Mouse (Mus musculus): Measurements from ENCODE around the gene Glis2. TPM values are rescaled to one million over a fixed set of nuclear protein-coding genes. Genes with fewer than 3 reads are reported as not detected.

Glis2 gene
- polyA plus RNA-seq, 1 experiment from 2014 or later: 28.4 TPM

DNA sequence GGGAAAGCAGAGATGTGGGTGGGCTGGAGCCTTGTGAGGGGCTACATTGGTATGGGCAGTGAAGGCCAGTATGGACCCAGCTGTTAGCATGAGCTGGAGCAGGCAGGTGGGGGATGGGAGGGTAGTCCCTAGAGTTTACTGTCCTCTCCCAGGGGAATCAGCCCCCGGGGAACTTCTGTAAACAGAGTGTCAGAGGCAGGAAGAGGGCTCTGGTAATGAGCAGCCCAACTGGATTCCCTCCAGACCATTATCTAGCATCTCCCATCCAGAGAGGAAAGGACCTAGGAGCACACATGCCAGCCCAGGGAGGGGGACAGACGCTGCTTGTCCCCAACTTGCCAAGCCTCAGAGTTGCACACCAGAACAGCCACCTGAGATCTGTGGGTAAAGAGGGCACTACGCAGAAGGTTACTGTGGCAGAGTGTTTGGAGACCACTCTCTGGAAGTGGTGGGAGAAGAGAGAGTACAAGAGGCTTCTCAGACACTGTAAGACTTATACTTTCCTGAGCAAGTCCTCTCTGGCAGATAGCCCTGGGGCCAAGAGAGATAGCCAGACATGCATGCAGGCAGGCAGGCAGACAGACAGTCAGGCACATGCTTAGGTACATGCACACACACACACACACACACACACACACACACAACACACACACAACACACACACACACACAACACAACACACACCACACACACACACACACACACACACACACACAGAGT, 46.8 kb downstream of the Glis2 start:
- peaks cover 59% of the 10 kb centered on the region for H3K4me1 ChIP-seq (replicated peaks)
- H3K36me3 ChIP-seq: peaks cover 32% of the 10 kb centered on the region
- H3K27me3 ChIP-seq: no peaks in the 10 kb centered on the region
- H3K4me3 ChIP-seq (replicated peaks): peak overlapping the region; percentile 64
- peak overlapping the region; percentile 88 for H3K4me2 ChIP-seq
- H3K9me3 ChIP-seq: no peaks in the 10 kb centered on the region
- peak overlapping the region; percentile 75 for H3K9ac ChIP-seq (replicated peaks)
- peak overlapping the region; percentile 89 for H3K27ac ChIP-seq
- 26% methylated on average over 3 of the region's 3 CpGs for WGBS
- no peak for ATAC-seq (ENCODE audit: insufficient number of reproducible peaks, insufficient read depth, low FRiP score, low TSS enrichment, low read depth)

DNA sequence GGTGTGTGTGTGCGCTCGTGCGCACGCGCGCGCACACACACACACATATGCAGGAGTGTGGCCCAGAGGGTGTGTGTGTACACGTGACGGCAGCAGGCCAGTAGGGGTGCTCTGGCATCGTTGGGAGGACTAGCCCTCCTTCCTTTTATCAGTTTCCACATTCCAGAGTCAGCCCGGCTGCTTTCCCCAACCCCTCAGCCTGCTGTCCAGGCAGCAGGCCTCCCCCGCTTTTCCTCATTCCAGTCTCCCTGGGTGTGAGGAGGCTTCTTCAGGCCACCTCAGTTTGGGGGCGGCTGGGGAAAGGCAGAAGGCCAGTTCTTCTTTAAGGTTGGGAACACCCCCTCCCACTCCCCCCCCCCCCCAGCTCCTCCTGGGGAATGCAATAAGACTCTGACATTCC, 47.7 kb downstream of the Glis2 start:
- Histone ChIP-seq H3K27ac (peak overlapping the region; percentile 89), H3K4me1 (replicated peaks) (peaks cover 68% of the 10 kb centered on the region), H3K27me3 (no peaks in the 10 kb centered on the region), H3K9ac (replicated peaks) (peak overlapping the region; percentile 75), H3K4me3 (replicated peaks) (peak overlapping the region; percentile 64), H3K36me3 (peaks cover 41% of the 10 kb centered on the region), H3K4me2 (peak overlapping the region; percentile 88), H3K9me3 (no peaks in the 10 kb centered on the region)
- 0 out of 2 replicates have a peak, but pooled peaks have one; percentile 12 for ATAC-seq (ENCODE audit: insufficient number of reproducible peaks, insufficient read depth, low FRiP score, low TSS enrichment, low read depth)
- WGBS: 29% methylated on average over 13 of the region's 13 CpGs

DNA sequence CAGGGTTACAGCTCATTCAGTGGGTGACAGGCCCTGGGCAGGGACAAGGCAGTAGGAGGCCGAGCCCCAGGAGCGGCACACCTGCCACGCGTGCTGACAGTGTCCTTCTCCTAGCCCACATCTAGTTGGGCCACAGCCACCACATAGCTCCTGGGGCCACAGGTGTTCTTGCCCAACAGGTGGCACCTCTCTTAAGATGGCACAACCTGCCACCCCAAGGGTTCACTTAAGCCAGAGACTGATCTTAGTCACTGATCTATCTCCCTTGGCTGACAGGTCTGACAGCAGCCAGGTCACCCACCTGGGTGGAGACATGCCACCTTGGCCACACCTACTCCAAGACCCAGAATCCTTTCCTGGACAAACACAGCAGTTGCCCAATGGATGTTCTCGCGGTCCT, 48.4 kb downstream of the Glis2 start:
- 87% methylated on average over 6 of the region's 6 CpGs for WGBS
- Histone ChIP-seq H3K9me3 (no peaks in the 10 kb centered on the region), H3K36me3 (peaks cover 48% of the 10 kb centered on the region), H3K27ac (peak overlapping the region; percentile 89), H3K4me1 (replicated peaks) (peaks cover 76% of the 10 kb centered on the region), H3K4me2 (peak overlapping the region; percentile 88), H3K4me3 (replicated peaks) (peak overlapping the region; percentile 64), H3K27me3 (no peaks in the 10 kb centered on the region), H3K9ac (replicated peaks) (no peak overlapping the region)
- no peak for ATAC-seq (ENCODE audit: insufficient number of reproducible peaks, insufficient read depth, low FRiP score, low TSS enrichment, low read depth)

DNA sequence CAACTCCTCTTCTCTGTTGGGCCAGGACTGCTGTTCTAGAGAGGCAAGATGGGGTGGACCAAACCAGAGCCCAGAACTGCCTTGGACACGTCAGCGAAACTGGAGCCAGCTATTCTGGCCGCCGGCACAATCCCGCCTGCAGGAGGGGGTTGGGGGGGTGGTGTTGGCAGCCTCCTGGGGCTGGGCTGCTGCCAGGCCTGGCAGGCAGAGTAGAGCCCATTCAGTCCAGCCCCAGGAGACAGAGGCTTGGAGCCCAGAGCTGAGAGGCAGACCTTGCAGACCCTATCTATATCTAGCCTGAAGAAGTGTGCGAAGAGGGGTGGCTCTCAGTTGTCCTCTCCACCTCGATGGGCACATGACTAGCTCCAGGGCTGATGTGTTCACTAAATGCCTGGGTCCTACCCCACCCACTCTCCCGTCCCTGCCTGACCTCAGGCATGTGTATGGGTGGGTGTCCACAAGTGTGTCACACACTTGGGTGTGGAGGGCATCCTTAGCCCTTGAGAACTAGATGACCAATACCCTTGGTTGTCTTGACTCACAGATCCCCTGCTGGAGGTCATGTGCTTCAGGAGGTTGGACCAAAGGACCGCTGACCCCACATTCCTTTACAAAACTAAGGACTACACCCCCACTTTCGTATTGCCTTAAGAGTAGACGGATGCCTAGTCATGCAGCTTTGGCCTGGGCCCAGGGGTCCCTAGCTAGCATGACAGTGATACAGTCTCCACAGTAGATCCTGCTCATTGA, 49.3 kb downstream of the Glis2 start:
- no peaks in the 10 kb centered on the region for H3K27me3 ChIP-seq
- peak overlapping the region; percentile 2; the same call in 1 of the 2 replicates for H3K4me3 ChIP-seq (replicated peaks)
- H3K4me1 ChIP-seq (replicated peaks): peaks cover 84% of the 10 kb centered on the region
- WGBS: 68% methylated on average over 11 of the region's 11 CpGs
- H3K4me2 ChIP-seq: peak overlapping the region; percentile 88
- H3K36me3 ChIP-seq: peaks cover 57% of the 10 kb centered on the region
- no peak for ATAC-seq (ENCODE audit: insufficient number of reproducible peaks, insufficient read depth, low FRiP score, low TSS enrichment, low read depth)
- H3K27ac ChIP-seq: peak overlapping the region; percentile 89
- H3K9me3 ChIP-seq: no peaks in the 10 kb centered on the region
- 0 out of 2 replicates have a peak overlapping the region, but pooled peaks have one; percentile 8 for H3K9ac ChIP-seq (replicated peaks)

DNA sequence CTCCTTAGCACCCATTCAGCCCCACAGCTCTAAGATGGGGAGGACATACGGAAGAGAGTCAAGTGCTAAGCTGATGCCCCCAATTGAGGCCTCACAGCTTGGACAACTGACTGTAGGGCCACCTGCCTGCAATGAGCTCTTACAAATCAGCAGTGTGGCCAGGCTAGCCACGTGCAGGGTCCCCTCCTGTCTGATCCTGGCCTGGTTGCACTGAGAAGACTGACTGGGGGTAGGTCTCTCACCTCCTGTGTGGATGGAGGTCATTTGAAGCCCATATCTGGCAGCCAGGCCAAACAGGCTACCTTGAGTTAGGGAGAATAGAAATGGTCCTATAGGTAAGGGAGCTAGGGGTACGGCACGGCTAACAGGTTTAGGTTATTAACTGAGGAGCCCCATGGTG, 51.4 kb downstream of the Glis2 start:
- no peak overlapping the region for H3K4me3 ChIP-seq (replicated peaks)
- ATAC-seq (ENCODE audit: insufficient number of reproducible peaks, insufficient read depth, low FRiP score, low TSS enrichment, low read depth): no peak
- 79% methylated on average over 4 of the region's 4 CpGs for WGBS
- no peak overlapping the region for H3K9ac ChIP-seq (replicated peaks)
- H3K27ac ChIP-seq: peak overlapping the region; percentile 74; the same call in 1 of the 2 replicates
- peaks cover 99% of the 10 kb centered on the region for H3K4me1 ChIP-seq (replicated peaks)
- H3K4me2 ChIP-seq: no peak overlapping the region
- no peaks in the 10 kb centered on the region for H3K9me3 ChIP-seq
- H3K36me3 ChIP-seq: peaks cover 77% of the 10 kb centered on the region
- no peaks in the 10 kb centered on the region for H3K27me3 ChIP-seq

DNA sequence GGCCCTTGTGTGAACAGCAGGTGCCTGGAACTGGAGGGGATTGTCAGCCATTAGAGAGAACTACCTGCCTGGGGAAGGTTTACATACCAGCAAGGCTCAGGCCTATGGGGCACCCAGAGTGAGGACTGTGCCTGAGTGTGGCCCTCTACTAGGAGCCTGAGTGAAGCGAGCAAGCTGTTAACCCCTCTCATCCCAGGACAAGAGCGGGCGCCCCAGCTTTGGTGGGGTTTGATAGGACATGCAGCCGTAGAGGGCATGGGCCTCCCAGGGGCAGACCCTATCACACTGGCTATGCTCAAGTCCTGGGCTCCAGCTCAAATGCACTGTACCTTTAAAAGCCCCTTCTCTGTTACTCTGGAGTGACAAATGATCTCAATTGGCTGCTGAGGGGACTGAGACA, 52.3 kb downstream of the Glis2 start:
- H3K27me3 ChIP-seq: no peaks in the 10 kb centered on the region
- H3K4me1 ChIP-seq (replicated peaks): peaks cover 99% of the 10 kb centered on the region
- peaks cover 80% of the 10 kb centered on the region for H3K36me3 ChIP-seq
- 66% methylated on average over 4 of the region's 4 CpGs for WGBS
- peak overlapping the region; percentile 74 for H3K27ac ChIP-seq
- no peaks in the 10 kb centered on the region for H3K9me3 ChIP-seq
- H3K9ac ChIP-seq (replicated peaks): no peak overlapping the region
- H3K4me3 ChIP-seq (replicated peaks): no peak overlapping the region
- ATAC-seq (ENCODE audit: insufficient number of reproducible peaks, insufficient read depth, low FRiP score, low TSS enrichment, low read depth): no peak
- H3K4me2 ChIP-seq: peak overlapping the region; percentile 6; the same call in 1 of the 2 replicates

DNA sequence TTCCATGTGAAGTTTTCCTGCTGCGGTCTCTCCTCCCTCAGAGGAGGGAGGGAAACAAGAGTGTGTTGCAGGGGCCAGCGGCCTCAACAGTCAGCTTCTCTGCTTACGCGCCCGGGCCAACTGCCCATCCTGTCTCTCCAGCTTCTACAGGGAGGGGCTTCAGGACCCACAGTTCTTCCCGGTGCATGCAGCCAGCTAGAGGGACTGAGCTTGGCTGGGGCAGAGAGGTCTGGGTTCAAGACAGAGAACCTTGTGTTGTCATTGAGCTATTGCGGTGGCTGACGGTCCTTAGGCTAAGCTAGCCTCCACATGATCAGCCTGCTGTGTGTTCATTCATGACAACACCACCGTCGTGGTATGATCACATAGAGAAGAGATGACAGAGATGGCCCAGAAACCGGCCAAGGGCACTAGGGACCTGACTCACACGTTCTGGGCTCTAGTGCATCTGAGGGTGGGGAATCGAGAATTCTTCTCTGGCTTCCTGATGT, 53.2 kb downstream of the Glis2 start:
- H3K27ac ChIP-seq: peak overlapping the region; percentile 74
- H3K4me1 ChIP-seq (replicated peaks): peaks cover 99% of the 10 kb centered on the region
- no peak for ATAC-seq (ENCODE audit: insufficient number of reproducible peaks, insufficient read depth, low FRiP score, low TSS enrichment, low read depth)
- H3K4me2 ChIP-seq: peak overlapping the region; percentile 6; the same call in 1 of the 2 replicates
- H3K9me3 ChIP-seq: no peaks in the 10 kb centered on the region
- H3K4me3 ChIP-seq (replicated peaks): no peak overlapping the region
- WGBS: 73% methylated on average over 13 of the region's 13 CpGs
- no peak overlapping the region for H3K9ac ChIP-seq (replicated peaks)
- H3K36me3 ChIP-seq: peaks cover 85% of the 10 kb centered on the region
- no peaks in the 10 kb centered on the region for H3K27me3 ChIP-seq

DNA sequence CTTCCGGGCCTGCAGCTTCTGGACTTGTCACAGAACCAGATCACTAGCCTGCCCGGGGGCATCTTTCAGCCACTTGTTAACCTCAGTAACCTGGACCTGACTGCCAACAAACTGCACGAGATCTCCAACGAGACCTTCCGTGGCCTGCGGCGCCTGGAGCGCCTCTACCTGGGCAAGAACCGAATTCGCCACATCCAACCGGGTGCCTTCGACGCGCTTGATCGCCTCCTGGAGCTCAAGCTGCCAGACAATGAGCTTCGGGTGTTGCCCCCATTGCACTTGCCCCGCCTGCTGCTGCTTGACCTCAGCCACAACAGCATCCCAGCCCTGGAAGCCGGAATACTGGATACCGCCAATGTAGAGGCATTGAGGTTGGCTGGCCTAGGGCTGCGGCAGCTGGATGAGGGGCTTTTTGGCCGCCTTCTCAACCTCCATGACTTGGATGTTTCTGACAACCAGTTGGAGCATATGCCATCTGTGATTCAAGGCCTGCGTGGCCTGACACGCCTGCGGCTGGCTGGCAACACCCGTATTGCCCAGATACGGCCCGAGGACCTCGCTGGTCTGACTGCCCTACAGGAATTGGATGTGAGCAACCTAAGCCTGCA, 54.0 kb downstream of the Glis2 start:
- 90% methylated on average over 28 of the region's 28 CpGs for WGBS
- ATAC-seq (ENCODE audit: insufficient number of reproducible peaks, insufficient read depth, low FRiP score, low TSS enrichment, low read depth): no peak
- Histone ChIP-seq H3K27me3 (no peaks in the 10 kb centered on the region), H3K27ac (peak overlapping the region; percentile 97), H3K4me3 (replicated peaks) (no peak overlapping the region), H3K4me1 (replicated peaks) (peaks cover 99% of the 10 kb centered on the region), H3K9me3 (no peaks in the 10 kb centered on the region), H3K9ac (replicated peaks) (no peak overlapping the region), H3K36me3 (peaks cover 85% of the 10 kb centered on the region), H3K4me2 (no peak overlapping the region)

DNA sequence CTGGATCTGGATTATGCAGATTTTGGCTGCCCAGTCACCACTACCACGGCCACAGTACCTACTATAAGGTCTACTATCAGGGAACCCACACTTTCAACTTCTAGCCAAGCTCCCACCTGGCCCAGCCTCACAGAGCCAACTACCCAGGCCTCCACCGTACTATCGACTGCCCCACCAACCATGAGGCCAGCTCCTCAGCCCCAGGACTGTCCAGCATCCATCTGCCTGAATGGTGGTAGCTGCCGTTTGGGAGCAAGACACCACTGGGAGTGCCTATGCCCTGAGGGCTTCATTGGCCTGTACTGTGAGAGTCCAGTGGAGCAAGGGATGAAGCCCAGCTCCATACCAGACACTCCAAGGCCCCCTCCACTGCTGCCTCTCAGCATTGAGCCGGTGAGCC, 54.7 kb downstream of the Glis2 start:
- no peak overlapping the region for H3K4me3 ChIP-seq (replicated peaks)
- WGBS: 85% methylated on average over 5 of the region's 5 CpGs
- no peaks in the 10 kb centered on the region for H3K9me3 ChIP-seq
- peaks cover 99% of the 10 kb centered on the region for H3K4me1 ChIP-seq (replicated peaks)
- no peak overlapping the region for H3K4me2 ChIP-seq
- H3K36me3 ChIP-seq: peaks cover 83% of the 10 kb centered on the region
- no peak for ATAC-seq (ENCODE audit: insufficient number of reproducible peaks, insufficient read depth, low FRiP score, low TSS enrichment, low read depth)
- no peaks in the 10 kb centered on the region for H3K27me3 ChIP-seq
- H3K9ac ChIP-seq (replicated peaks): no peak overlapping the region; the same call in 1 of the 2 replicates
- H3K27ac ChIP-seq: peak overlapping the region; percentile 97

DNA sequence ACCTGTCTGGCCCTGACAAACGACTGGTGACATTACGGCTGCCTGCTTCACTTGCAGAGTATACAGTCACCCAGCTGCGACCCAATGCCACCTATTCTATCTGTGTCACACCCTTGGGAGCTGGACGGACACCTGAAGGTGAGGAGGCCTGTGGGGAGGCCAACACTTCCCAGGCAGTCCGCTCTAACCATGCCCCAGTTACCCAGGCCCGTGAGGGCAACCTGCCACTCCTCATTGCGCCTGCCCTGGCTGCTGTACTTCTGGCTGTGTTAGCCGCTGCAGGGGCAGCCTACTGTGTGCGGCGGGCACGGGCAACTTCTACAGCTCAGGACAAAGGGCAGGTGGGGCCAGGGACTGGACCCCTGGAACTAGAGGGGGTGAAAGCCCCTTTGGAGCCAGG, 55.2 kb downstream of the Glis2 start:
- Histone ChIP-seq H3K36me3 (peaks cover 81% of the 10 kb centered on the region), H3K27me3 (no peaks in the 10 kb centered on the region), H3K9ac (replicated peaks) (no peak overlapping the region; the same call in 1 of the 2 replicates), H3K9me3 (no peaks in the 10 kb centered on the region), H3K4me2 (no peak overlapping the region), H3K27ac (peak overlapping the region; percentile 97), H3K4me3 (replicated peaks) (no peak overlapping the region), H3K4me1 (replicated peaks) (peaks cover 99% of the 10 kb centered on the region)
- 90% methylated on average over 11 of the region's 11 CpGs for WGBS
- no peak for ATAC-seq (ENCODE audit: insufficient number of reproducible peaks, insufficient read depth, low FRiP score, low TSS enrichment, low read depth)

DNA sequence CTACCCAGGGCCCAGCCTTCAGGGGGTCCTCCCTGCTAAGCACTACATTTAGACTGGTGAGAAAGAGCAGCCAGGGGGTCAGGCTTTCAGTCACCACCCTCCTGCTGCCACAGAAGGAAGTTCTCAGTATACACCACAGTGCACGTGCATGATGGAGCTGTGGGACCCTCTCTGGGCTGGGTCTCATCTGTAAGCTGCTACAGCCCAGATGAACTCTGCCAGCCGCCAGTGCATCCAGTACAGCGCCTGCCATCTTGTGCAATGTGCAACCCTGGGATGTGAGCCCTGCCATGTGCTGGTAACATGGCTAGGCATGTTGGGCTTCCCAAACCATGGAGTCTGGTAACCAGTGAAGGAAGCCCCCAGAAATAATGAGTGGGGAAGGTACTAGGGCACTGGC, 55.6 kb downstream of the Glis2 start:
- H3K9ac ChIP-seq (replicated peaks): no peak overlapping the region; the same call in 1 of the 2 replicates
- ATAC-seq (ENCODE audit: insufficient number of reproducible peaks, insufficient read depth, low FRiP score, low TSS enrichment, low read depth): no peak
- WGBS: 88% methylated on average over 3 of the region's 3 CpGs
- no peak overlapping the region for H3K4me3 ChIP-seq (replicated peaks)
- H3K4me1 ChIP-seq (replicated peaks): peaks cover 99% of the 10 kb centered on the region
- peaks cover 83% of the 10 kb centered on the region for H3K36me3 ChIP-seq
- H3K27me3 ChIP-seq: no peaks in the 10 kb centered on the region
- no peak overlapping the region for H3K4me2 ChIP-seq
- no peaks in the 10 kb centered on the region for H3K9me3 ChIP-seq
- H3K27ac ChIP-seq: peak overlapping the region; percentile 97
